Mouse (Mus musculus): ENCODE results near the gene Casq1. TPM values are rescaled to one million over a fixed set of nuclear protein-coding genes. Genes with fewer than 3 reads are reported as not detected.

Gene Casq1
- polyA plus RNA-seq, 1 experiment from 2014 or later, result 1.1 TPM

DNA sequence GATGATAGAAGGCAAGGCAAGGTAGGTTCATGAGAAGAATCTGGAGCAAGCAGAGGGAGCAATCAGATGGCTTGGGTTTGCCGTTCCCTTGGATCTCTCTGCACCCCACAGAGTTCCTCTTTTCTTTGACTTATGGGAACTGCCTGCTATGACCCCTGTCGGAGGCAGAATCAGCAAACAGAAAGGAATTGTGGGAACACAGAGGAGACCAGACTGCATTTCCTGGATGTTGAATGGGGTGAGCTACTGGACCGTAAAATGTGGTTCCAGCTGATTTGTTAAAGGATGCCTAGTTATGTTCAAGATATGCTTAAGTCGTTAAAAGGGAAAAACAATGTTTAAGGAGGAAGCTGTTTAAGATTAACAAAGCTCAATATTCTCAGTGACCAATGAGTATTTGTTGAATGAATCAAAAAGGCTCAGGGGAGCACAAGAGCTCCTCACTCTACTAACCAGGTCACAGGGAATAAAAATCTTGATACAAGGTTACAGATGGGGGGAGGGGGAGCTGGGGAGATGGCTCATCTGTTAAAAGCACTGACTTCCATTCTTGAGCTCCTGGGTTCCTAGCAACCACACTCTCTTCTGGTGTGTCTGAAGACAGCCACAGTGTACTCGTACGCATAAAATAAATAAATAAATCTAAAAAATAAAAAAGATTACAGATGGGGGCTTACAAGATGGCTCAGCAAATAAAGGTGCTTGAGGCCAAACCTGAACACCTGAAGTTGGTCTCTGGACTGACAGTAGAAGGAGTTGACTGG is 21.5 kb upstream of the Casq1 start:
- DNase-seq (ENCODE audit: low spot score) (no peak), ATAC-seq (replicated peaks; ENCODE audit: low FRiP score) (no peak)
- Histone ChIP-seq H3K27ac (ENCODE audit: low read depth, low read length) (peak overlapping the region; percentile 14; the same call in 1 of the 2 replicates), H3K4me2 (ENCODE audit: low read depth, low read length, severe bottlenecking) (no peak overlapping the region), H3K36me3 (ENCODE audit: control insufficient read depth, insufficient read depth, low read length) (no peaks in the 10 kb centered on the region), H3K4me3 (ENCODE audit: low read depth, low read length) (no peak overlapping the region), H3K4me1 (replicated peaks; ENCODE audit: control insufficient read depth, insufficient read depth, low read length) (peaks cover 10% of the 10 kb centered on the region), H3K9ac (ENCODE audit: low read length) (no peak overlapping the region), H3K27me3 (ENCODE audit: control insufficient read depth, insufficient read depth, low read length) (no peaks in the 10 kb centered on the region), H3K9me3 (ENCODE audit: control insufficient read depth, low read length) (no peaks in the 10 kb centered on the region)
- 31% methylated on average over 6 of the region's 6 CpGs for WGBS

DNA sequence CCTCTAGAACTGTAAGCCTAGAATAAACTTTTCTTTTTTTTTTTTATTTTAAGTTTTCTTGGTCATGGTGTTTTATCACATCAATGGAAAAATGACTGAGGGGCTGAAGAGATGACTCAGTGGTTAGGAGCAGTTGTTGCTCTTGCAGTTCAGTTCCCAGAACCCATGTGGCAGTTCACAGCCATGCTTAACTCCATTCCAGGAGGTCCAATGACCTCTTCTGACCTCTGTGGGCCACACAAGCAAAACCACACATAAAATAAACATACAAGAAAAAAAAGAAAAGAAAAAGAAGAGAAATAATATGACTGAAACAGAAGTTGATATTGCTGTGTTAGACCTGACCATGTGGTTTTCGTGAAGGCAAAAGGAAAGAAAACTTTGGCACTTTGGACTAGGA is 9.5 kb upstream of the Casq1 start:
- WGBS, result 97% methylated on average over 1 of the region's 1 CpGs
- ATAC-seq (replicated peaks; ENCODE audit: low FRiP score), result no peak

DNA sequence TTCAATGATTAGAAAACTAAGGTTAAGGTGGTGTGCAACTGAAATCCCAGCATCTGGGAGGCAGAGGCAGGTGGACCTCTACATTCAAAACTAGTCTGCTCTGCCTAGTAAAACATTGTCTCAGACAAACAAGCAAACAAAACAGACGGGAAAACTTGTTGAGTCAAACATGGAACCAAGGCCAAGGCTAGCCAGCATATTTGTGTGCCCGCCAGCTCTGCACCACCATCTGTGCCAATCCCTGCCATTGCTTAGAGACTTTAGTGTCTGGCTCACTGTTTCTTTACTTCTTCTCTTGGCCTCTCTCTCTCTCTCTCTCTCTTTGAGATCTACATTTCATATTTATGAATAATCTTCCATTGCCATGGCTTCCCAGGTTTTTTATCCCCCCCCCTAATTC is 8.5 kb upstream of the Casq1 start:
- Histone ChIP-seq H3K4me1 (replicated peaks; ENCODE audit: control insufficient read depth, insufficient read depth, low read length) (no peaks in the 10 kb centered on the region), H3K27me3 (ENCODE audit: control insufficient read depth, insufficient read depth, low read length) (no peaks in the 10 kb centered on the region), H3K4me2 (ENCODE audit: low read depth, low read length, severe bottlenecking) (no peak overlapping the region), H3K9me3 (ENCODE audit: control insufficient read depth, low read length) (no peaks in the 10 kb centered on the region), H3K36me3 (ENCODE audit: control insufficient read depth, insufficient read depth, low read length) (no peaks in the 10 kb centered on the region), H3K27ac (ENCODE audit: low read depth, low read length) (no peak overlapping the region), H3K9ac (ENCODE audit: low read length) (no peak overlapping the region), H3K4me3 (ENCODE audit: low read depth, low read length) (no peak overlapping the region)
- ATAC-seq (replicated peaks; ENCODE audit: low FRiP score) (no peak), DNase-seq (ENCODE audit: low spot score) (no peak)
- 91% methylated on average over 2 of the region's 2 CpGs for WGBS

More for the DNA sequence above, 9.5 kb upstream of the Casq1 start:
- Histone ChIP-seq H3K9ac (ENCODE audit: low read length) (no peak overlapping the region), H3K36me3 (ENCODE audit: control insufficient read depth, insufficient read depth, low read length) (no peaks in the 10 kb centered on the region), H3K9me3 (ENCODE audit: control insufficient read depth, low read length) (no peaks in the 10 kb centered on the region), H3K4me1 (replicated peaks; ENCODE audit: control insufficient read depth, insufficient read depth, low read length) (no peaks in the 10 kb centered on the region), H3K27me3 (ENCODE audit: control insufficient read depth, insufficient read depth, low read length) (no peaks in the 10 kb centered on the region), H3K27ac (ENCODE audit: low read depth, low read length) (no peak overlapping the region), H3K4me3 (ENCODE audit: low read depth, low read length) (no peak overlapping the region), H3K4me2 (ENCODE audit: low read depth, low read length, severe bottlenecking) (no peak overlapping the region)
- no peak for DNase-seq (ENCODE audit: low spot score)

DNA sequence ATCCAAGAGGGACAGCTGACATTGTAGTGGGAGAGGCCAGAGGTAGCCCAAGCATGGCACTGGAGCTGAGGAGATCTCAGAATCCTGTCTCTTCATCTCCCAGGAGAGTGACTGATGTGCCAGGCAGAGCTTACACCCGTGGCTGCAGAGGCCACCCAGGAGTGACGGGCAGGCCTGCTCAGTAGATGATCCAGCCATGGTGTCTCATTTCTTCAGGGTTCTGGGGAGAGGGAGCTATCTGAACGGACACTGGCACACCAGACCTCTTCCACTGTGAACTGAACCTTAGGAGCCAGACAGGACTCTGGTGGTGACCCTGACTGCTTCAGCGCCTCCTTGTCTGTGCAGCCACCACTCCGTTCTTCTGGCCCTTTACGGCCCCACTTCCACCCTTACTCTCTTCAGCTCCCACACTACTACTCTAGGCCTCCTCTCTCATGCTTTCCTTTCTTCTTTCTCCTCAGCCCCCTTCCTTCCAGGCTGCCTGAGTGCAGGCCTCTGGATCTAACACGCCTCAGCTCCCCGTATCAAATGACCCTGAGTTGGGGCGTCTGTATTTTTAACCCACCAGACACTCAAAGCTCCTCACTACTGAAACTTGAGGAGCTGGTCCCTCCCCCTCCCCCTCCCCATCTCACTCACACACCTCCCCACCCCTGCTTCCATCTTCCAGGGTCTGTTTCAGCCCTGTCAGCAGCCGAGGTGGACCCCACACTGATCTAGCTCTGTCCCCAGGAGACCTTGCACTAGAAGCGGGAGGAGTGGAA is 1.8 kb upstream of the Casq1 start:
- H3K27me3 ChIP-seq (ENCODE audit: control insufficient read depth, insufficient read depth, low read length), result no peaks in the 10 kb centered on the region
- no peak for ATAC-seq (replicated peaks; ENCODE audit: low FRiP score)
- no peak overlapping the region for H3K4me3 ChIP-seq (ENCODE audit: low read depth, low read length)
- no peak for DNase-seq (ENCODE audit: low spot score)
- no peaks in the 10 kb centered on the region for H3K9me3 ChIP-seq (ENCODE audit: control insufficient read depth, low read length)
- H3K4me2 ChIP-seq (ENCODE audit: low read depth, low read length, severe bottlenecking), result no peak overlapping the region
- H3K27ac ChIP-seq (ENCODE audit: low read depth, low read length), result no peak overlapping the region
- WGBS, result 46% methylated on average over 11 of the region's 11 CpGs
- peak overlapping the region; percentile 17; the same call in 1 of the 2 replicates for H3K9ac ChIP-seq (ENCODE audit: low read length)
- H3K36me3 ChIP-seq (ENCODE audit: control insufficient read depth, insufficient read depth, low read length), result no peaks in the 10 kb centered on the region
- H3K4me1 ChIP-seq (replicated peaks; ENCODE audit: control insufficient read depth, insufficient read depth, low read length), result peaks cover 16% of the 10 kb centered on the region; the same call in 1 of the 2 replicates

DNA sequence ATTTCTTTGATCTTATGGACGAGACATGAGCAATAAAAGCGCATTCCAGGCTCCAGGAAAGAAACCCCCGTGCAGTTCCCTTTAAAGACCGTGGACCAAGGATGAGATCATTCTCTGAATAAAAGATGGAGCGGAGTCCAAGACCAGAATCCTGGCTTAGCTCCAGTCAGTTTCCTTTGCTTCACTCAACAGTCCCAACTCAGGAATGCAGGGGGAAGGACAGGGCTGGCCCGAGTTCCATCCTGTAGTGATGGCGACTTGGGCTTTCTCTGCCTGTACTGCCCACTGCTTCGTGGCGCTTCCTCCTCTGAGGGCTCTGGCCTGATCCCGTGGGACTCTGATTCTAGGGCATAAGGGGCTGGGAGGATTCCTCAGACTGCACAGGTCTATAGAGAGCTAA is 746 bp upstream of the Casq1 start:
- peaks cover 16% of the 10 kb centered on the region; the same call in 1 of the 2 replicates for H3K4me1 ChIP-seq (replicated peaks; ENCODE audit: control insufficient read depth, insufficient read depth, low read length)
- no peak for ATAC-seq (replicated peaks; ENCODE audit: low FRiP score)
- no peak overlapping the region for H3K9ac ChIP-seq (ENCODE audit: low read length)
- 57% methylated on average over 10 of the region's 10 CpGs for WGBS
- no peak for DNase-seq (ENCODE audit: low spot score)
- H3K27me3 ChIP-seq (ENCODE audit: control insufficient read depth, insufficient read depth, low read length), result no peaks in the 10 kb centered on the region
- no peak overlapping the region for H3K4me2 ChIP-seq (ENCODE audit: low read depth, low read length, severe bottlenecking)
- H3K27ac ChIP-seq (ENCODE audit: low read depth, low read length), result no peak overlapping the region
- H3K9me3 ChIP-seq (ENCODE audit: control insufficient read depth, low read length), result no peaks in the 10 kb centered on the region
- H3K36me3 ChIP-seq (ENCODE audit: control insufficient read depth, insufficient read depth, low read length), result no peaks in the 10 kb centered on the region
- H3K4me3 ChIP-seq (ENCODE audit: low read depth, low read length), result no peak overlapping the region

DNA sequence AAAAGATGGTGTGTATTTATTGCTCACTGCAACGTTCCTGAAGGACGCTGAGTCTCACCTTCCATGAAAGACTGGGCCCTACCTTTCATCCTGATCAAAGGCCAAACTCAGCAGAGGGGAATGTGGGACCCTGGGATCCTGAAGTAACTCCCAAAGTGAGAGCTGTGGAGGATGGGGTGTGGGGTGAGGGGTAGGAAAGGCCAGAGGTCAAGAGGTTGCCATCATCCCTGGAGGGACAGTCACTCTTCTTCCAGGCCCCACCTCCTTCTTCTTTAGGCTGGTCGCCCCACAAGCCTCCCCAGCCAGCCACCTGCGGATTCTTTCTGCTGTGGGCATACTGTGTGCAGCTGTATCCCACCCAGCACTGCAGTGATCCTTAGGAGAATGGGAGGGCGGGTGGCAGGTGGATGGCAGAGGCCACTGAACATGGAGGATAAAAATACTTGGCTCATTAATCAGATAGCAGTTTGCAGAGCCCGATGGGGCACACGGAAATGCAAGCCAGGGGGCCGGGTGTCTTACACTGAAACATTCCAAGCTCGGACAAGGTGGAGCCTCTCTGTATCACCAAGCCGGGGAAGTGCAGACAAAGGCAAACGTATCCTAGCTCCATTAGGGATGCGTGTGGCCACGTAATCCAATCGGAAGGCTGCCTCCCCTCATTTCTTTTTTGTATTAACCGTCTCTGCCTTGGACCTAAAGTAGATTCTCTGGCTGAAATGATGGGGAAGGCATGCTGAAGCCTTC is 1.3 kb downstream of the Casq1 start:
- H3K4me3 ChIP-seq (ENCODE audit: low read depth, low read length), result no peak overlapping the region
- 62% methylated on average over 15 of the region's 15 CpGs for WGBS
- H3K4me1 ChIP-seq (replicated peaks; ENCODE audit: control insufficient read depth, insufficient read depth, low read length), result peaks cover 16% of the 10 kb centered on the region; the same call in 1 of the 2 replicates
- DNase-seq (ENCODE audit: low spot score), result no peak
- no peaks in the 10 kb centered on the region for H3K36me3 ChIP-seq (ENCODE audit: control insufficient read depth, insufficient read depth, low read length)
- H3K27ac ChIP-seq (ENCODE audit: low read depth, low read length), result no peak overlapping the region
- H3K27me3 ChIP-seq (ENCODE audit: control insufficient read depth, insufficient read depth, low read length), result no peaks in the 10 kb centered on the region
- no peak for ATAC-seq (replicated peaks; ENCODE audit: low FRiP score)
- no peak overlapping the region for H3K4me2 ChIP-seq (ENCODE audit: low read depth, low read length, severe bottlenecking)
- no peak overlapping the region for H3K9ac ChIP-seq (ENCODE audit: low read length)
- H3K9me3 ChIP-seq (ENCODE audit: control insufficient read depth, low read length), result no peaks in the 10 kb centered on the region

DNA sequence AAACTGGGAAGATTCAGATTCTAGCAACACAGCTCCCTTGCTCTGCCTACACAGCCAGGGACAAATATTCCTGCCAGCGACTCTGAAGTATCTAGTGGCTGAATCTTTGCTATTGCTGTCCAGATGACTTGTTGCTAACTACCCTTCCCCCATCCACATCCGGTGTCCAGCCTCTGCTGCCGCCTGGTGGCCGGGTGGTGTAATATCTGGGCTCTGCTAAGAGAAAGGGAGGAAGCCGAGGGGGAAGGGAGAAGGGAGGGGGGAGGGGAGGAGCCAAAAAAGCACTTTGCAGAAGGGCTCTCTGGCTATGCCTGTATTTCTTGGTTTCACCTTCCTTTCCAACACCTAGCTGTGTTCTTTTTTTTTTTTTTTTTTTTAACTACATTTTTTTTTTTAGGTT is 2.5 kb downstream of the Casq1 start:
- H3K27ac ChIP-seq (ENCODE audit: low read depth, low read length), result peak overlapping the region; percentile 58
- H3K27me3 ChIP-seq (ENCODE audit: control insufficient read depth, insufficient read depth, low read length), result no peaks in the 10 kb centered on the region
- peak overlapping the region; percentile 52 for H3K9ac ChIP-seq (ENCODE audit: low read length)
- ATAC-seq (replicated peaks; ENCODE audit: low FRiP score) (peak; percentile 69), DNase-seq (ENCODE audit: low spot score) (peak; percentile 96)
- no peak overlapping the region for H3K4me3 ChIP-seq (ENCODE audit: low read depth, low read length)
- no peaks in the 10 kb centered on the region for H3K36me3 ChIP-seq (ENCODE audit: control insufficient read depth, insufficient read depth, low read length)
- H3K4me2 ChIP-seq (ENCODE audit: low read depth, low read length, severe bottlenecking), result peak overlapping the region; percentile 20; the same call in 1 of the 2 replicates
- 3% methylated on average over 5 of the region's 5 CpGs for WGBS
- H3K9me3 ChIP-seq (ENCODE audit: control insufficient read depth, low read length), result no peaks in the 10 kb centered on the region
- H3K4me1 ChIP-seq (replicated peaks; ENCODE audit: control insufficient read depth, insufficient read depth, low read length), result peaks cover 16% of the 10 kb centered on the region; the same call in 1 of the 2 replicates

DNA sequence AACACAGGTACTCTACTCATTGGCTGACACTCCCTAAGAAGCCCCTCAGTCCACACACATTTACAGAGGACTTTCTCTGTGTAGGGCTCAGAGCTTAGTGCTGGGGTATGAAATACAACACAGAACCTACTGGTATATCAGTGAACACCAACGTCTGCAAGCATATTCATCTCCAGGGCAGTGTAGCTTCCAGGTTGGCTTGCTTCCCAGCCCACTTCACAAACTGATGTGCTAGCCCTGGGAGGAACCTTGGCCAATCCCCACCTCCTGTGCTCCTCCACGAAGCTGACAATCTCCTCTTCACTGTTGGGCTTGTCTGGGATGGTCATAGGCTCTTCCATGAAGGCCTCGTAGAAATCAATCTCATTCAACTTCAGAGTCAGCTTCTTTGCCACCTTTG is 4.9 kb downstream of the Casq1 start:
- Histone ChIP-seq H3K27ac (ENCODE audit: low read depth, low read length) (no peak overlapping the region), H3K4me1 (replicated peaks; ENCODE audit: control insufficient read depth, insufficient read depth, low read length) (peaks cover 8% of the 10 kb centered on the region; the same call in 1 of the 2 replicates)
- 77% methylated on average over 3 of the region's 3 CpGs for WGBS

More for the DNA sequence above, 4.9 kb downstream of the Casq1 start:
- no peak overlapping the region for H3K4me2 ChIP-seq (ENCODE audit: low read depth, low read length, severe bottlenecking)
- H3K4me3 ChIP-seq (ENCODE audit: low read depth, low read length), result no peak overlapping the region
- no peaks in the 10 kb centered on the region for H3K9me3 ChIP-seq (ENCODE audit: control insufficient read depth, low read length)
- DNase-seq (ENCODE audit: low spot score), result no peak
- no peak overlapping the region for H3K9ac ChIP-seq (ENCODE audit: low read length)
- H3K27me3 ChIP-seq (ENCODE audit: control insufficient read depth, insufficient read depth, low read length), result no peaks in the 10 kb centered on the region
- H3K36me3 ChIP-seq (ENCODE audit: control insufficient read depth, insufficient read depth, low read length), result no peaks in the 10 kb centered on the region
- ATAC-seq (replicated peaks; ENCODE audit: low FRiP score), result no peak

Measured in forebrain, embryonic 11.5 days (tissue).